Mouse (Mus musculus): Measurements from ENCODE around the gene Arsg.

Gene Arsg

DNA sequence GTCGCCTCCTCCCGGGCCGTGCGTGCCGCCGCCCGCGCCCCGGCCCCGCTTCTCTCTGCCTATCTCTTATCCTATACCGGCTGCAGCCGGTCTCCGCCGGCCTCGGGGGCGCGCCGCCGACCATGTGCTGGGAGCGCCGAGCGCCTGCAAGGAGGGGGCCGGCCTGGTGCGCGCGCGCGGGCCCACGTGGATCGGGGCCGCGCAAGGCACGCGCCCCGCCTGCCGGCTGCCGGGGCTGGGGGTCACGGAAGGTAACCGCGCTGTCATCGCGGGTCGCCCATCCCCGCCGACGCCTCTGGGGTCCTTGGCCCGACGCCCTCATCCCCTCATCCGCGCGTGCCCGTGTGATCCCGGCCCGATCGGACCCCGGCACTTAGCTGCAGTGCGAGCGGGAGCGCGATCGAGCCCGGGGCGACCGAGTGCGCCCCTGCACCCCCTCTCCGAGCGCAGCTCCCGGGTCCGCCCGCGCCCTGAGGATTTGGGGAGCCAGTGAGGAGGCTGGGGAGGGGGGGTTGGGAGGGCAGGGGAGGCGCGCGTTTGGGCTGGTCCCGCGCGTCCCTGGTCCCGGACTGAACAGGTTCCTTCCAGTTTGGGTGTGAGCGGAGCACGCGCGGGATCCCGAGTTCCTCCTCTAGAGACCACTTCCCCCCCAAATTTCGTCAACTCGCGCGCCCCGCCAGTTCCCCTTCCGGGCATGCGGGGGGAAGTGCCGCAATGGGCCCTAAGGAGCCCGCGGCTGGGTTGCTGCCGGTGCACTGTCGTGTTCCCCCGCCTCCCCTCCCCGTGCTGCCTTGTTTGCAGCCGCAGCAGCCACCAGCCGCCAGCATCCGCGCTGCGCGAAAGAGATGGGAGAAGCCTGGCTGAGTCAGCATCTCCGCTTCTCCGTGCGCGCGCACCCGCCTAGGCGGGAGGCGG, at the start of gene Arsg, which contains the start of gene Slc16a6:
Arsg (plus strand) TSS at position 204 of the 915 bp plus-strand sequence.
Slc16a6 (minus strand) TSS at position 428 of the 915 bp plus-strand sequence.
- peak; percentile 83 to 89 for DNase-seq

DNA sequence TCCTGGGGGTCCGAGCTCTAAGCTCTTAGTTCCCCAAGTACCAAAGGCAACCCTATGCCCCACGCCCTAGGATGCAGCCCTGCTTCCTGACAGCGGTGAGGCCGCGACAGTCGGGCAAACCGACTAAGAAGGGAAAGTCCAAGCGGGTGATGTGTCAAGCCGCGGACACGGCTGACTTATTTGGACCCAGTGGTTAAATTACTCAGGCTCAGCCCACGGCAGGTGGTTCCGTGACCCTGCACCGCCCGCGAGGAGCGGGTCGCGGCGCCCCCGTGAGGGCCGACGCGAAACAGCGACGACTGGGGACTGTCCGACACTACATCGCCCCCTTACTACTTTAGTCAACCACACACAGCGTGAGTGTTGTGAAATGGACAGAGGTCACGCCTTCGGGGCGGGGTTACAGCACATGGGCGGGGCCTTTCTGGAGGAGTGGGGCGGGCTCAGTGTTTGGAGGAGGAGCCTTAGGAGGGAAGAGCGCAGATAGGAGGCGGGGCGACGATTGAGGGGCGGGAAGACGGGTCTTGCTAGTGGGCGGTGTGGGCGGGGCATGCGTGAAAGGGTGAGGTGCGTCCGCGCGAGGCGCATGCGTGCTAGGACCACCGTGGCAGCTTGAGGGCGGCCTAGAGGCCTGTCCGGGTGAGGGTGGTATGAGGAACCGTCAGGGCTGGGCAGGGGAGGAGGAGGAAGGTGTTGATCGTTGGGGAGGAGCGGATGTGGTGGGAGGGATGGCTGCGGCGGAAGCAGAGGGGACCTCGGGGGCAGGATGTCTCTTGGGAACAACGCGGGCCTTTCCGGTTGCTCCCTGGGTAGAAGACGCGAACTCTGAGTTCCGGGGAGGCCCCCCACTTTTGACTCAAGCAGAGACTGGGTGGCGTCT, 47.5 kb upstream of the Arsg start, which contains the start of gene Amz2:
Amz2 (plus strand) TSS at position 555 of the 880 bp plus-strand sequence.
- peak; percentile 98 to 99 for DNase-seq

DNA sequence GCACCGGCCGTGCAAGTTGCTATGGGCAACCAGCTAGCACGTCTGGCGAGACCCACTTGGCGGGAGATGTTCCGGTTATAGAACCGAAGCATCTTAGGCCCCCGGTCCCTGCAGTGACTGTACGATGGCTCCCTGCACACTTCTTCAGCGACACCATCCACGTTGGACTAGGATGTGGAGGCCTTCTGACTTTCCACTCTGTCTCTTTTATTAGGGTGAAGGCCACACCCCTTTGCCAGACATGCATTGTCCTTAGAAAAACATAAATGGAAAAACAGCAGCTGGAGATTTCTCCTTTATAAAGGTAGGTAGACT, 46.9 kb upstream of the Arsg start:
- DNase-seq = no peak

DNA sequence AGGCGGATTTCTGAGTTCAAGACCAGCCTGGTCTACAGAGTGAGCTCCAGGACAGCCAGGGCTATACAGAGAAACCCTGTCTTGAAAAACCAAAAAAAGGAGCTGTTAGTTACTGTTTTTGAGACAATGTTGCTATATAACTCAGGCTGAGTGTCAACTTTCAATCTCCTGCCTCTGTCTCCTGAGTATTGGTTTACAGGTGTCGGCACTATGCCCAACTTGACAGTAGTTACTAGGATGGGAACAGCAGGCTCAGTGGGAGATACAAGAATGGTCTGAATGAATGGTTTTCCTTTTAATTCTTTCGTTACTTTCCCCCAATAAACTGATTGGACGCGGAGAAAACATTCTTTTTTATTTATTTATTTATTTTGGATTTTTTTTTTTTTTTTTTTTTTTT, 45.8 kb upstream of the Arsg start:
- no peak for DNase-seq

DNA sequence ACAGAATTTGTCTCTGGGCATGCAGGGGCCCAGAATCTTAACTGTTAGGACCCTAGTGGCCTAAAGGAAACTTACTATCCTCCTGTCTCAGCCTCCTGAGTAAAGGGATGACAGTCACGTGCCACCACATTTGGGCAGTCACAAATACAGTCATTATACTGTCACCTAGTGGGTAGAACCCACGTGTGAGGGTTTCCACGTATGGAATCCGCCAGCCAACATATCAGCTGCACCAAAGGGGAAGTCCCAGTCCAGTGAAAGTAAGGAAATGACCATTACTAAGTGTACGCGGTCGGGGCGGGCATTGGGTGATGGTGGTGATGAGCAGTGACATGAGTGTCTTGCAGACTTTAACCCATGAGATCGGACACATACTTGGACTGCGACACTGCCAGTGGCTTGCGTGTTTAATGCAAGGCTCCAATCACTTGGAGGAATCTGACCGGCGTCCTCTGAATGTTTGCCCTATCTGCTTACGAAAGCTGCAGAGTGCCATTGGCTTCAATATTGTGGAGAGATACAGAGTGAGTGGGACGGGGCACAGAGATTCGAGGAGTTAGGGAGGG, 38.9 kb upstream of the Arsg start:
- no peak for DNase-seq

DNA sequence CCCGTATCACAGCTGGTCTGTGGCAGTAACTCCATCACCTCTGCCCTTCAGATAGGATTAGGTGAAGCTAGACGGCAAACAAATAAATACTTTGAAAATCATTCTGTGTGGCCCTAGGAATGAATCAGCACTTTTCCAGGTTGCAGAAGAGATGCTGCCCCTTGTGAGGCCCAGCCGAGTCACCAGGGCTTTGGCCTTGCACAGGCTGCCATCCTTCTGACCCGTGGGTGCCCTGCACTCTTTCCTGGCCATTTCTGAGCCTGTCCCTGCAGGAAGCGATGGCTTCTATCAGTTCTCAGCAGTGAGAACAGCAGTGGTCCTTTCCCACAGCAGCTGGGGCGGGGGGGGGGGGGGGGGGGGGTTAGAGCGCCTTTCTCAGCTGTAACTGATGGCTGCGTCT, 36.3 kb upstream of the Arsg start:
- no peak for DNase-seq

DNA sequence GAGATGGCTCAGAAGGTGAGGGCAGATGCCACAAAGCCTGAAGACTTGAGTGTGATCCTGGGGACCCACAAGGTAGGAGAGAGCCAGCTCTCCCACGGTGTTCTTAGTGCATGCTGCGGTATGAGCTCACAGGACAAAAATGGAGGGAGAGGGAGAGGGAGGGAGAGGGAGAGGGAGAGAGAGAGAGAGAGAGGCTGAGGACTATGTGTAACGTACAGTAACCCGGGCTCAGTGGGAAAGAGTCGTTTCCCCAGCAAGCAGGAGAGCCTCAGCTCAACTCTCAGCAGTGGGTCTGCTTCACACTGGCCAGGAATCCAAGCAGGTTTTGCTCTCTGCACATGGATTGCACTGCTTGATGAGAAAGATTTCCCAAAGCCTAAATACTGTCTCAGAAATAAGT, 34.0 kb upstream of the Arsg start:
- no peak for DNase-seq

DNA sequence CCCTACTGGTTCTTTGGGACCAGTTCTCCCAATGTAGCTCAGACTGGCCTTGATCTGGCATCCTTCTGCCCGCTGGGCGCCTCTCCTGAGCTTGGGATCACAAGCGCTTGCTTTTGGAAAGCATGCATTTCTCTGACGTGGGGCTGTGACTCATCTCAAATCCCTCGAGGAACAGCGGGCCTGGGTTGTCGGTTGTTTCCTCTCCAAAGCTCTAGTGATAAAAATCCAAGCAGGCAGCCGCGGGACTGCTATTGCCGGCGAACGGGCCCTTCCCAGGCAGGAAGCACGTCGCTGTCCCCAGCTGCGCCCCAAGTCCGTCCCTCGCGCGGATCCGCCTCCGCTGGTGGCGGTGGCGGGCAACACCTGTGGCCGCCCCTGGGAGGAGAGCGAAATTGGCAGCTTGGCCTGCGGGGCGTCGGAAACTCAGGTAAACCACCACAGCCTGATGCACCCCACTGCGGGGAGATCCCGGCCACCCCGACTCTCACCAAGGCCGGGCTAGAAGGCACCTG, 33.3 kb upstream of the Arsg start:
- peak; percentile 64 to 66 for DNase-seq

DNA sequence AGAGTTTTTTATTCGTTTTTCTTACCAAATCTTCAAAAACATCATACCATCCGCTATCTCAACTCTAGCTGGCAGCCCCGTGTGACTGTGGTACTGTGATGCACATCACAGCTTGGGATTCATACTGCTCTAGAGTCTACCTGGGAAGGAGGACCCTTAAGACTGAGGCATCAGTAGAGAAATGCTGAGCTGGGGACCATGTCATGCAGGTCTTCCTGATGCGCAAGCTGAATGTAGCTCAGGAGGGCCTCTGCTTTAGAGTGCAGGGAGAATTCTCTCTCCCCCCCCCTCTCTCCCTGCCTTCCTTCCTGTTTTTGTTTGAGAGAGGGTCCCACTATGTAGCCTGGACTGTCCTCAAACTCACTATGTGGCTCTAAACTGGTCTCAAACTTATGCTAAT, 32.5 kb upstream of the Arsg start:
- no peak for DNase-seq

DNA sequence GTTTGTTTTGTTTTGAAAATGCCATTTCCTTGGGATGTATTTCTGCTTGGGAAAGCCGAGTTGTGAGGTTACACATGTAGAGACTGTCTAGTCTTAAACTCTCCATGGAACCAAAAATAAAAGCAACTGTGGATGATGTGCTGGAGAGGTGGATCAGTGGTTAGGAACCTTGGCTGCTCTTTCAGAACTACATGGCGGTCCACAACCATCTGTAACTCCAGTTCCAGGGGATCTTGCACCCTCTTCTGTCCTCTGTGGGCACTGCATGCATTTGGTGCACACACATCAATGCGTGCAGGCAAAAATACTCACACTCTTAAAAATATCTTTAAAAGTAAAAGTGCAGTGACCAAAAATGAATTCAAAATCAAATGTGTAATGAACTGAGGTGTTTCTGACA, 32.1 kb upstream of the Arsg start:
- peak; percentile 27 to 45 for DNase-seq

DNA sequence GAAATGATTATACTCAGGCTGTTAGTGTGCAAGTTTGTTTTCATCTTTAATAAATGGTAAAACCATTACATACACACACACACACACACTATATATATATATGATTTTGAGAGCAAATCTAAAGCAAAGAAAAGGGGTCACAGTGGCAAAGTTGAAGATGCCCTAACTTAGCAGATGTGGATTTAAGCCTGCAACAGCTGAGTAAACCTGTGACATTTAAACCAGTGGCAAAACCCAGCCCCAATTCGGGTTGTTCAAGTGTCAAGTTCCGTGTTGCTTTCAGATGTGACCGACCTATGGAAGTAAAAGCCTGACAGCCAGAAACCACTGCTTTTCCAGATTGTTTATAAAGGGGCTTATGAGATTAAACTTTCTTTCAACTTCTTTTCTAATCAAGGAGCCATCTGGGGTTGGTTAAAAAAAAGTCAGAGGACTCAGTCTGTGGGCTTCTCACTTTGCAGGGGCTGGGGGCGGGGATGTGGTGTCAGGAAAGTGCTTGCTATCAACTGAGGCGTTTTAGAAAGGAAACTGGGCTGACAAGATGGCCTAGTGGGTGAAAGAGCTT, 30.9 kb upstream of the Arsg start:
- DNase-seq = no peak

DNA sequence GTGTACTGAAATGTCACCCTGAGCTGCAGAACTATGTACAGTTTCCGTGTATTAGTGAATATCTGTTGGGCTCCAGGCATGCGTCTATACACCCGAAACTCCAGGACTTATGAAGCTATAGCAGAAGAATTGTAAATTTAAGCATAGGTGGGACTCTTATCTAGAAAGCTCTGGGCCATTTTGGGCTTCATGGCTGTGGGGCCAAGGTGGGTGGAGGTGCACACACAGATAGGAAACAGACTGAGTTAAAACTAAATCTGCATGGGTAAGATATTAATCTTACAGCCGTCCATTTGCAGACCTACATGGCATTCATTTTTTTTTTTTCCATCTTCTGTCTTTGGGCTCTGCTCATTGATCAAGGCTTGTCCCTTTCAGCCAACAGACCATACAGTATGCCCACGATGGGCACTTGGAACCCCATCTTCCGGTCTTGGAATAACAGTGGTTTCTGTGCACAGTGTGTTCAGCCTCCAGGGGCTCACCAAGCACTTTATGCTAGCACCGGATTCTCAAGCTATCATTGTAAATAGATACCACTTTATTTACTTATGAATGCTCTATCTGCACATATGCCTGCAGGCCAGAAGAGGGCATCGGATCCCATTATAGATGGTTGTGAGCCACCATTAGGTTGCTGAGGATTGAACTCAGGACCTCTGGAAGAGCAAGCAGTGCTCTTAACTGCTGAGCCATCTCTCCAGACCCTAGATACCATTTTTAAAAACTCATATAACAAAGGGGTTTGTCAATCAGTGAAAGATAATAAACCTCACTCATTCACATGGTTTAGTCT, 29.5 kb upstream of the Arsg start:
- no peak for DNase-seq

DNA sequence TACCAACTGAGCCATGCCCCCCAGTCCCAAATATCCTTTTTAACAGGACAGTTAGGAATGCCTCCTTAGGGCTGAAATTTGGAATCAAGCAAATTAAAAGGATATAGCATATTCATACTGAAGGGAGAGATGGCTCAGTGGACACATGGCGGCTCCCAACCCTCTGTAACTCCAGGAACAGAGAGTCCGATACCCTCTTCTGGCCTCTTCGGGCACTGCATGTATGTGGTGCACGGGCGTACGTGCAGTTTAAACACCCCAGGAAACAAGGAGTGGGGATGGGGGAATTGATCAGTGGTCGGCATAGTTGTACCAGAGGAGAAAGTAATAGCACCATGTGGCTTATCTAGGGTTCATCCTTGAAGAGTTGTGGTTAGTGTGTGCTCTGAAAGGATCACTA, 28.6 kb upstream of the Arsg start:
- peak; percentile 35 to 43 for DNase-seq

DNA sequence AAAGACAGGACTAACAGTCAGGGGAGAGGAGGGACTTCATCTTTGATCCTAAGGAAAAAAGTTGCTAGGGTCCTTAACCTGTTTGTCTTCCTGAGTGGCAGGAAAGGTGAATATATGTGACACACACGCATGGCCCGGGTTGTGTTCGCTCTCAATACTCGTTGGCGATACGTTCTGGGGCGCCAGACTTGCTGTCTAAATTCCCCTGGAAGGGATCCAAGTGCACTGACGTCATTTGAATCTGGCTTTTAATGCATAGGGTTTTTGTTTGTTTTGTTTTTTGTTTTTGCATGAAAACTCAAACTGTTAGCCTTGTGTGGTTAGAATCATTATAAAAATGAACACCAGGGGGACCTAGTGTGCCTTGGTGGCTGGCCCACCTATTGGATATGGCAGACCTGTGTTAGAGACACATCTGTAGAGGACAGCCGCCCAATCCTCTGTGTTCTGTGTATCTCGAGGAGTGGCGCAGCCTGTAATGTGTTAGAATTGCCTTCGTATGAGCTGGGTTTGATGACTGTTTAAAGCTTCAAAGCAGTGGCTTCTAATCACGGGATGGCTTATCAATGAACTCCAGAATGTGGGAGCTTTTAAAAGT, 27.6 kb upstream of the Arsg start:
- peak in 1 of 2 experiments; percentile 41 for DNase-seq

DNA sequence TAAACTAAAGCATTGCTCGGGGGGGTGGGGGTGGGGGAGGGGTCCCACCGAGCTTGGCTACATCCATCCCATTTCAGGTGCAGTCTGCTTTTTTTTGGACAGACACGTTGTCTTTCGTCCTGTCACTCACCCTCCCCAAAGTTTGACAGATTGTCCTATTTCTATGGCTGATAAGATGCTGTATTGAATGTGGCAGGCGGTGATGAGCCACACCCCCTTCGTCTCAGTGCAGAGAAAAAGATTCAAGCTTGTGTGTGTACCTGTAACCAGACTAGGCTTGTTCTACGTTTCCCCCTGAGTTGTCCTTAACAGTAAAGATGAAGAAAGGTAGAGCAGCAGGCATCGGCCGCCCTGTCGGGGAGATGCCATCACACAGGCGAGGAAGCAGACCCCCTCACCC, 22.0 kb upstream of the Arsg start:
- DNase-seq = no peak

DNA sequence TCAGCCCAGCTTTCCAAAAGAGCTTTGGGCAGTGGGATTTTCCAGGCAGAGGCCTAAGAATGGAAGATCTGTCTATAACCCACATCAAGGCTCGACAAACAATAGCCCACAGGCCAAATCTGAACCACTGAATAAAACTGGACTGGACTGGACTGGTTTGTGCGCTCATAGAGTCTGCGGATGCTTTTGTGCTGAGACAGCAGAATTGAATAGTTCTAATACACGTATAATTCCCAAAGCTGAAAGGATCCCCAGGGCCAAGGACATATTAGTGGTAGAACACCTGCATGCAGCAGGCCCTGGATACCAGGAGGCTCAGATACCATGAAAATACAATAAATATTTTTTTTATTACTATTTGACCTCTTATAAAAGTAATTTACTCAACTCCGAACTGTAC, 16.9 kb upstream of the Arsg start:
- no peak for DNase-seq

DNA sequence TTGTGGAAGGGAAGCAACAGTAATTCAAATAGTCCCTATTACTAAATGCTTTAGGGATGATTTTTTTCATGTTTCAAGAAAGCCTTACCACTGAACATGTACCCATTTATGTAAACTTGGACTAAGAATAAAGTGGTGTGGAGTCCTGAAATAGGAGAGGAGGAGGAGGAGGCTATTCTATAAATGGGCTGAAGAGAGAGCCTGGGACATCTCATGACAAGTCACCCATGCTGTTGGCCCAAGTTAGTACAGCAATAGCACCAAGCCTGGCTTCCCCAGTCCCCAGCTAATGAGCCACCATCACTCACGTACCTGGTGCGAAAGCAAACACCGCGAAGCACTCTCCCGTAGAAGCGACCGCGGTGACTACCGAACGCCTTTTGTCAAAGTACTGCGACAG, 15.0 kb upstream of the Arsg start:
- no peak for DNase-seq

DNA sequence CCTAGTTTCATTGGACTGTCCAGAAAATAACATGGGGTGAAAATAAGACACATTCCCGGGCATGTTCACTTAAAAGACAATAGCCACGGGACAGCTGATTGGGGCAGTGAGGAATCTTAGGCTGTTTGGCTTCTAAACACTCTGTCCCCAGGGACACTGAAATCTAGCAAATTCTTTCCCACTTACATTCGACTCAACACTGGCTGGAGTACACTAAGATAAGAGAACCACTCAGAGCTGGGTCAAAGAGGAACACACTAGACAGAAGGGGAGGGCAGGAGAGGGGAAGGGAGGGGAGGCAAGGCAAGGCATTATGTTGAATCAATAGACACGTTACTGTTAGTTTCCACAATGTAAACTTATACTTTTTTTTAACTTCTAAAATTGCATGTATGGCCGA, 12.6 kb upstream of the Arsg start:
- DNase-seq = no peak

DNA sequence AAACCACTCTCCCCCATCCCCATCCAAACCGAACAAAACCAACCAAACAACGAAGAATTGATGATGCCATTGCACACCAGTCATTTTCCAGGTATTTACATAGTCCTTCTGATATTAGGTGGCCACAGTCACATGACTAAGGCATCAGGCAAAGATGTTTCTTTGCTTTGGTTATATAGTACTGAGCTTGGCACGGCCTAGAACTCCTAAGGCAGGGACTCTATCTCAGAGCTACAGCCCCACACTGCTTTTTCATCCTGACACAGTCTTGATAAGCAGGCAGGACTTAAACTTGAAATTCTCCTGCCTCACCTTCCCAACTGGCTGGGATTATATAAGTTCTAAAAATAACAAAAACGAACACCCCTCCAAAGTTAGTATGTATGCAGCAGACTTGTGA, 8.1 kb upstream of the Arsg start:
- DNase-seq = no peak

DNA sequence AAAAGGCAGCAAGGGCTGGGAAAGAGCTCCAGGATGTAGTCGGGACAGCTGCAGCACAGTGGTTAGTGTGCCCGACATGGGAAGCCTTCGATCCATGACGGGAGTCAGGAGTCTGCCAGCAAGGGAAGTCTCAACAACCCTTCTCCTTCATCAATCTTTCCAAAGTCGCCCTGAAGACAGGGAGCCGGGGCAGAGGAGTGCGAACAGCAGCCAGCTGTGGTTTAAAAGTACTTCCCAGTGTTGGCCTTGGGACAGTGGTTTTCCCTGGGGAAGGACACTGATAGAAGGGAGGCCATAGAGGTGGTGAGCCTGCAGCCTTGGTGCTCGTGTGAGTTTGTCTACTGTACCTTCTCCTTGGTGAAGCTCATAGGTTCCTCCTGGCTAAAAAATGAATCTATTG, 6.2 kb upstream of the Arsg start:
- DNase-seq = no peak

DNA sequence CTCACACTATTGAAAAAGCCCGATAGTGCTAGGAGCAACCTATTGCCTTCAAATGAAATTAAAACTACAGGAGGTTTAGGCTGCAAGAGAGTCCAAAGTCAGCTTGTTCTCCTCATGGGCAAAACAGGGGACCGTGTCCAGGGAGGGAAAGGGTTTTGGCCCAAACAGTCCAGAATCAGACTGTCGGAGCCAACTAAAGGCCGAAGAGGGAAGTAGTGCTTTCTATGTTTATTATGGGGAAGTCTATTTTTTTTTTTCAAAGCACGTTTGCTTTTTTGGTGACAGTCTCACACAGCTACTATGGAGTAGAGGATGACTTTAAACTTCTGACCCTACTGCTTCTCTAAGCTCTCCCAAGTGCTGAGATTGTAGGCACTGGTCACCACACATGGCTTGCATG, 5.0 kb upstream of the Arsg start:
- no peak for DNase-seq

DNA sequence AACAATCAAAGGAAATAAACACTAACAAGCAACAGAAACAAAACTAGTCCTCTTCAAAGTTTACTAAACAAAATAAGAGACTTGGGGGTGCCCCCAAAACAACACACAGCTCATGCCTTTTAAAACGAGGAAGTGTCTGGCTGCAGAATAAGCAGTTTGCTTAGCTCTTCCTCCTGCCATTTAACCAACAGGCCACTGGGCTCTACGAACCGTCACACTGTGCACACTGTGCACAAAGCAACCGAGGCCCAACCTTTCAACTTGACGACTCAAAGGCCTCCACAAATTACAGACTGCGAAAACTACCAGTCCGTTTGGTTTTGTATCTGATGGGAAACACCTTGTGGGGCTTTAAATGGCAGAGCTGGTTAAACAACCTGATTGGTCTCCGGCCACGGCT, 3.0 kb upstream of the Arsg start:
- no peak for DNase-seq
